ENCODE assay signal across 8 mouse cellular contexts in the genomic region with DNA sequence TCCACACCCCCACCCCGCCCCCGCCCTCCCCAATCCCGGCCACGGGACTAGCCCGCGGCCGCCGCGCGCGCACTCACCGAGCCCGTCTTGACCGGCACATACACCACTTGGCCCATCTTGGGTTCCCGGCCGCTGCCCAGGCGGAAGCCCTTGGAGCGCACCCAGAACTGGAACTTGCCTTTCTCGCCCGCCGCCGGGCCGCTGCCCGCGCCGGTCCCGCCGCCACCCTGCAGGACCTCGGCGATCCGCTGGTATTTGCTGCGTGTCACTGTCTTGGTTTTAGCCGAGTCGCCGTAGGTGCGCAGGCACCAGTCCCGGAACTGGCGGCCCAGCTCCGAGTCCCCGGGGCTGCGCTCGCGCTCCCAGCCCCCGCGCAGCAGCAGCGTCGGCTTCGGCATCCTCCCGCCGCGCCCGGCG. TPM values are rescaled to one million over a fixed set of nuclear protein-coding genes. Genes with fewer than 3 reads are reported as not detected.
DNase-seq lines count a peak whose midpoint lies in the region; ATAC-seq and TF ChIP-seq lines count a peak whose summit lies in the region.

No protein-coding gene starts in this region.

- peak overlapping the region; percentile 83 for H3K9ac ChIP-seq in forebrain, postnatal 0 days
- peak overlapping the region; percentile 86 for H3K9ac ChIP-seq in hindbrain, embryonic 15.5 days
- peak overlapping the region; percentile 91 for H3K9ac ChIP-seq in liver, embryonic 11.5 days (ENCODE audit: low read depth, low read length)

- no peak overlapping the region for H3ac ChIP-seq in myocyte (ENCODE audit: control insufficient read depth, insufficient read length)

- H3K36me3 ChIP-seq in forebrain, postnatal 0 days (ENCODE audit: insufficient read depth): no peaks in the 10 kb centered on the region
- no peaks in the 10 kb centered on the region for H3K36me3 ChIP-seq in hindbrain, embryonic 15.5 days
- no peaks in the 10 kb centered on the region for H3K36me3 ChIP-seq in liver, embryonic 11.5 days (ENCODE audit: control insufficient read depth, insufficient read depth, low read length)
- H3K36me3 ChIP-seq in myocyte (ENCODE audit: control insufficient read depth, insufficient read depth): no peaks in the 10 kb centered on the region

- no peaks in the 10 kb centered on the region; the same call in 1 of the 2 replicates for H3K4me1 ChIP-seq in brown adipose tissue, adult 24 weeks (ENCODE audit: control insufficient read depth, insufficient read depth, insufficient read length, low read length)
- no peaks in the 10 kb centered on the region for H3K4me1 ChIP-seq in forebrain, postnatal 0 days (ENCODE audit: insufficient read depth)
- H3K4me1 ChIP-seq in hindbrain, embryonic 15.5 days (replicated peaks): peaks cover 40% of the 10 kb centered on the region
- peaks cover 40% of the 10 kb centered on the region for H3K4me1 ChIP-seq in liver, embryonic 11.5 days (replicated peaks; ENCODE audit: control insufficient read depth, insufficient read depth, low read length)

- peak; percentile 13 for ATAC-seq in forebrain, postnatal 0 days
- ATAC-seq in hindbrain, embryonic 15.5 days (ENCODE audit: low FRiP score, low read depth): peak; percentile 19
- no peak for ATAC-seq in liver, embryonic 11.5 days (replicated peaks; ENCODE audit: low FRiP score)

- no peak for TF ChIP-seq POLR2A in myocyte (IDR thresholded peaks at IDR 0.05; ENCODE audit: insufficient read length, low read depth)

- no peaks in the 10 kb centered on the region for H3K9me3 ChIP-seq in forebrain, postnatal 0 days (ENCODE audit: low read length)
- no peaks in the 10 kb centered on the region for H3K9me3 ChIP-seq in hindbrain, embryonic 15.5 days
- H3K9me3 ChIP-seq in liver, embryonic 11.5 days (ENCODE audit: control insufficient read depth, low read length): 0 out of 2 replicates have a peak, but pooled peaks cover 3% of the 10 kb centered on the region

- peak overlapping the region; percentile 93 for H3K27ac ChIP-seq in left cerebral cortex, adult 2 months
- H3K27ac ChIP-seq in brown adipose tissue, adult 24 weeks (replicated peaks; ENCODE audit: low read depth, low read length): no peak overlapping the region
- peak overlapping the region; percentile 81 for H3K27ac ChIP-seq in forebrain, postnatal 0 days (ENCODE audit: low read depth, low read length)
- H3K27ac ChIP-seq in hindbrain, embryonic 15.5 days (replicated peaks): peak overlapping the region; percentile 89
- peak overlapping the region; percentile 95 for H3K27ac ChIP-seq in liver, embryonic 11.5 days (ENCODE audit: low read depth, low read length)

- H3K27me3 ChIP-seq in forebrain, postnatal 0 days (ENCODE audit: insufficient read depth, low read length): no peaks in the 10 kb centered on the region
- H3K27me3 ChIP-seq in hindbrain, embryonic 15.5 days: no peaks in the 10 kb centered on the region
- H3K27me3 ChIP-seq in liver, embryonic 11.5 days (replicated peaks; ENCODE audit: control insufficient read depth, insufficient read depth, low read length): no peaks in the 10 kb centered on the region
- H3K27me3 ChIP-seq in myocyte (ENCODE audit: control insufficient read depth, insufficient read depth, insufficient read length): peaks cover 52% of the 10 kb centered on the region

- H3K79me2 ChIP-seq in myocyte (ENCODE audit: control insufficient read depth, insufficient read depth): no peaks in the 10 kb centered on the region

- H3K4me3 ChIP-seq in left cerebral cortex, adult 2 months: peak overlapping the region; percentile 83
- H3K4me3 ChIP-seq in brown adipose tissue, adult 24 weeks (ENCODE audit: insufficient read depth, low read depth, low read length): peak overlapping the region; percentile 83
- H3K4me3 ChIP-seq in forebrain, postnatal 0 days (ENCODE audit: low read depth, low read length): peak overlapping the region; percentile 81
- H3K4me3 ChIP-seq in hindbrain, embryonic 15.5 days: peak overlapping the region; percentile 98
- peak overlapping the region; percentile 80 for H3K4me3 ChIP-seq in liver, embryonic 11.5 days (ENCODE audit: low read depth, low read length)
- H3K4me3 ChIP-seq in myocyte: no peak overlapping the region

- TF ChIP-seq CTCF in left cerebral cortex, adult 2 months (IDR thresholded peaks at IDR 0.05): no peak
- no peak for TF ChIP-seq CTCF in forebrain, postnatal 0 days (IDR thresholded peaks at IDR 0.05; ENCODE audit: low read depth)

- H3K4me2 ChIP-seq in forebrain, postnatal 0 days (ENCODE audit: low read depth): peak overlapping the region; percentile 89
- peak overlapping the region; percentile 93 for H3K4me2 ChIP-seq in hindbrain, embryonic 15.5 days
- H3K4me2 ChIP-seq in liver, embryonic 11.5 days: peak overlapping the region; percentile 89
- H3K4me2 ChIP-seq in myocyte (ENCODE audit: low read depth): peak overlapping the region; percentile 80

- DNase-seq in left cerebral cortex, adult 2 months (ENCODE audit: extremely low spot score in 1 of 2, low spot score in 2 of 2): peak; percentile 50 to 56
- no peak for DNase-seq in left cerebral cortex, adult 11 months (ENCODE audit: low spot score)
- peak; percentile 47 for DNase-seq in forebrain, postnatal 0 days
- DNase-seq in liver, embryonic 11.5 days (ENCODE audit: low spot score): no peak
- peak; percentile 40 for DNase-seq in urinary bladder, postnatal 25 days (ENCODE audit: low spot score)

- WGBS in forebrain, postnatal 0 days: under 1% methylated on average over 46 of the region's 53 CpGs
- under 1% methylated on average over 47 of the region's 53 CpGs for WGBS in hindbrain, embryonic 15.5 days
- WGBS in liver, embryonic 11.5 days: under 1% methylated on average over 43 of the region's 53 CpGs

- intact Hi-C loops in left cerebral cortex, adult 2 months (cut with DNase I): loop anchor here (2.0 kb wide), 1 partner anchor 37 kb away; a partner anchor contains a TSS

TF ChIP-seq in myocyte, 11 proteins besides CTCF, POLR2A, EP300 and RAD21:
- no peak for TF ChIP-seq MYOG (IDR thresholded peaks at IDR 0.05; ENCODE audit: control insufficient read depth in 1 of 3, insufficient read depth in 1 of 3, insufficient read length in 2 of 3, low read depth in 2 of 3)
- TF ChIP-seq MYOD1 (IDR thresholded peaks at IDR 0.05; ENCODE audit: control insufficient read depth in 1 of 3, insufficient read length in 2 of 3, low read depth in 2 of 3): no peak

RNA-seq across cellular contexts. Expression of a gene that starts 0.4 kb away (rescaled TPM):
- 10 to 100 TPM; 45.0 to 51.3 TPM for total RNA-seq in left cerebral cortex, adult 2 months (2021)
- polyA plus RNA-seq in brown adipose tissue, adult 24 weeks (2012; ENCODE audit: insufficient read depth, insufficient read length, missing spikeins): 3.4 and 7.1 TPM in 2 replicates
- 57.4 and 58.5 TPM in 2 replicates for total RNA-seq in forebrain, postnatal 0 days (2014; rRNA removed)
- 20.5 and 28.0 TPM in 2 replicates for polyA plus RNA-seq in forebrain, postnatal 0 days (2015; fragmentation: Nextera tagmentation; extraction: Ambion mirVana)
- polyA plus RNA-seq in hindbrain, embryonic 15.5 days (2015; fragmentation: Nextera tagmentation; extraction: Ambion mirVana): 42.6 and 45.4 TPM in 2 replicates
- 14.1 and 15.8 TPM in 2 replicates for polyA plus RNA-seq in liver, embryonic 11.5 days (2014; fragmentation: Nextera tagmentation; extraction: Ambion mirVana)
- polyA plus RNA-seq in myocyte (2012; fragmentation: generic; extraction: Trizol): 0.44 TPM

RNA-seq across cellular contexts. Expression of a gene that starts 36.8 kb away (rescaled TPM):
- not detected for total RNA-seq in left cerebral cortex, adult 2 months (2021)
- polyA plus RNA-seq in brown adipose tissue, adult 24 weeks (2012; ENCODE audit: insufficient read depth, insufficient read length, missing spikeins): not detected in 2 replicates
- not detected in 2 replicates for total RNA-seq in forebrain, postnatal 0 days (2014; rRNA removed)
- not detected in 2 replicates for polyA plus RNA-seq in forebrain, postnatal 0 days (2015; fragmentation: Nextera tagmentation; extraction: Ambion mirVana)
- polyA plus RNA-seq in hindbrain, embryonic 15.5 days (2015; fragmentation: Nextera tagmentation; extraction: Ambion mirVana): not detected in 2 replicates
- polyA plus RNA-seq in liver, embryonic 11.5 days (2014; fragmentation: Nextera tagmentation; extraction: Ambion mirVana): not detected in 2 replicates
- polyA plus RNA-seq in myocyte (2012; fragmentation: generic; extraction: Trizol): not detected

Comparison
In these comparisons a context has a peak if more than half of its experiments do, and no peak if none do; other contexts are left out.
1. DNase-seq: peak in left cerebral cortex, adult 2 months (2 of 2), forebrain, postnatal 0 days (single experiment) and urinary bladder, postnatal 25 days (single experiment); none in left cerebral cortex, adult 11 months (single experiment) and liver, embryonic 11.5 days (single experiment).
2. Peak in every context shown above with its lines, with median percentiles within 50 percentile points of each other: H3K4me2 ChIP-seq and H3K9ac ChIP-seq.